Mouse (Mus musculus): ENCODE results near the gene Cnst.

Gene Cnst

DNA sequence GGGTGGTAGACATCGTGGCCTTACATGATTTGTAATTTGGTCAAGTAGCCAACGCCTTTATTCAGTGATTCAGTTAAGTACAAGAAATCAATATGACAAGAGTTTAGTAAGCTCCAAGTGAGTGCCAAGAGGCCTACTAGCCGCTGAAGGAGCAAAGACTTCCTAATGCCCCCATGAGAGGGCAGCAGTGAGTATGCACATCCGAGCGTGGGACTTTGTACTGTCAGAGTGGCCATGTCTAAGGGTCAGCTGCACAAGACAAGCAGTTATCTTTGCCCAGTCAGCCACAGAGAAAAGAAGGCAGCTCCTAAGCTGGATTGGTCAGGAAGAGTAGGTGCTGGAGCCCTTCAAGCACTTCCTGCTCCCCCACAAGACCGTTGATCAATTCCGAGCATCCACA, 46.8 kb downstream of the Cnst start:
- DNase-seq (ENCODE audit: low read depth), result peak; percentile 37

DNA sequence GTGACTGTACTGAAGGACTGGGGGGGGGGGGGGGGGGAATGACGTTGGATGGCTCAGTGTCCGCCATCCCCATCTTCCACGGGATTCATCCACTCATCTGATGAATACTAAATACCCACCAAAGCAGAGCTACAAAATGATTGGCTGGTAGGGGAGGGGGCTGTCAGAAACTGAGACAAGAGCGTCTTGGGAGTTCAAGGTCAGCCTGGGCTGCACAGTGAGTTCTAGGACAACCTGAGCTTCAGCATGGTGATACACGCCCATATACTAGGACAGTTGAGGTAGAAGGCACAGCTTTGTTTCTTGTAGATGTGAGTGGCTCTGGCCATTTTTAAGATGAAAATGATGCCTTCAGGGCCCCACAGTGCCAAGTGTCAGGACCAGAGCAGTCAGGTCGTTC, 52.2 kb downstream of the Cnst start:
- DNase-seq (ENCODE audit: low read depth), result no peak

DNA sequence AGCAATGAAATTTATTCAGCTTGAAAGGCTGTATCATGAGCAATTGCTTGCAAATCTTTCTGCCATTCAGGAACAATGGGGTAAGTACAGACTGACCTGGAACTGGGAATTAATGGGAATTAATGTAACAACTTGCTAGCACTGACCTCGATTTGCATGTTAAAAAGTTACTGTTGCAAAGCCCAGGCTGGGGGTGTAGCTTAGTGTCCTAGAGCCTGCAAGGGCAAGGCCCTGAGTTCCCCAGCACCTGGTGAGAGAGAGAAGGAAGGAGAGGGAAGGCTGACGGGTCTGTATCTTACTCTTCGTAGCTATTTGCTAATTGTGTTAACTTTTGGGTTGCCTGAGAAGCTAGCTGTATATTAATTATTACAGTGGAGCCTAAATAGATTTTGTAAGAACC, 58.4 kb downstream of the Cnst start:
- no peak for DNase-seq (ENCODE audit: low read depth)

DNA sequence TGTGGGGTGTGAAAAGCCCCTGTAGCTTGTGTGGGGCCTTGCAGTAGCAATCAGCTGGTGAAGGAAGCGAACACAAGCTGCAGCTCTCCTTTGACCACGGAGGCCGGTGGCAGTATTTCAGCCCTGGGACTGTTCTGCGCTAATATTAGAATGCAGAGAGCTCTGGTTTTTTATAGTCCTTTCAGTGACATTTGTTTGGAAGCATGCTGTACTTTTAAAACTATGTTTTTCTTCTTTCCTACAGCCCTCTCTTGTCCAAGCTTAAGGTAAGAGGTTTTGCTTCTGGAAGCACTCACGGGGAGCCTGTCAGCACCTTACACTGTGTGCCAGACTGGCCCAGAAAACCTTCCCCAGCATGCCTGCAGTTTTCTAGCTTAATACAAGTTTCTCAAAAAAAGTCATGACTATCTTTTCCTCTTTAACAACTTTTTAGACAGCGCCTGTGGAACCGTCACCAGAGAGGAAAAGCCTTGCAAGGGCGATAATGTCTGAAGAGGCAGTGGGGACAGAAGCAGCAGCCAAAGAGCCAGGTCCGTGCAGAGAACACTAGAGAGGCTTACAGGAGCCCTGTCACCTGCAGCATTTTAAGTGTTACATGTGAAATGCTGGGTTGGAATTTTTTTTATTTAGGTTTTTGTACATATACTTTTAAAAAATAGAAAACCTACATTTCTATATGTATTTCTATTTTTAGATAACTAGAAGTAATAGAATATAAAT, 60.0 kb downstream of the Cnst start:
- no peak for DNase-seq (ENCODE audit: low read depth)

DNA sequence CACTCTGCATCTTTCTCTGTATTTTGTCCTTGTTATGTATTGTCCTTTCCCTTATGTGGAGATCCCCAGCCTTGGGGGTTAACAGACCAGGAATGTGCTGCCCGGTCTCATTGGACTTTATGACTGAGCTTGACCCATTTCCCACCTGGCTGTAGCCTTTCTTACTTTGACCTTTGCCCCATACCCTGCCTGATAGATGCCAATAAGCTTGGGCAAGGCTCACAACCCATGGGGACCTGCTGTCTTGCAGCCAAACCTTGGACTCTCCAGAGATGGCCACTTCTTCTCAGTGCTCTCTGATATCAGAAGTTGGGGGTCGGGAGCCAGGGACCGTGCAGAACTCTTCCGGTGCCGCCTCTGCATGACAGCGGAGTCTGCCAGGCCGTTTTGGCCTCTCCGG, 62.4 kb downstream of the Cnst start:
- no peak for DNase-seq (ENCODE audit: low read depth)

DNA sequence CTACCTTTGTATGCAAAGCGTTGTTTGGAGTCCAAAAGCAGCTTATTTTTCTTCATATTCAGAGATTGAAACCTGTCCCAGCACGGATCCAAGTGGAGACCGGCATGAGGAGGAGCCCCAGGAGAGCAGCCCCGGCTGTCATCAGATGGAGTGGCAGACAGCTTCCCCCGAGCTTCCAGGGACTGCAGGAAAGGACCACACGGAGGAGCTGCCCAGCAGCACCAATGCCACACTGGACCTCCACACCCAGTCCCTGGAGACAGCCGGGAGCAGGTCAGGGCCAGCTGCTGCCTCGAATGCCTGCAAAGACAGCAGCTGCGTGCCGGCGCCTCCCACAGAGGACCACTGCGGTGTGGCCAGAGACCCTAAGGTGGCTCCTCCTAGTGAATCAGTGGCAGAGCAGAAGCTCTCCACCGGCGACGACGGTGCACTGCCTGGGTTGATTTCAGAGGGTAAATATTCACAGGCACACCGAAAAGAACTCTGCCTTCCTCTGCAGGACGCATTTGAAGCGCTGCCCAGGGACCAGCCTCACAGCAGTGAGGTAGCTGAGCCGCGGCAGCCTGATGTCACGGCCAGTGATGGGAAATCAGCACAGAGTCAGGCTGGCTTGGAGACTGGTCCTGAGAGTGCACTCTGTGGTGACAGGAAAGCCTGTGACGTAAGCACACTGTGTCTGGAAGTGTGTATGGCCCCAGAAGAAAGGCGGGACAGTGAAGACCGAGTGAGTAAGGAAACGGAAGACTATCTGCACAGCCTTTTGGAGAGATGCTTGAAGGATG, 63.7 kb downstream of the Cnst start:
- no peak for DNase-seq (ENCODE audit: low read depth)

DNA sequence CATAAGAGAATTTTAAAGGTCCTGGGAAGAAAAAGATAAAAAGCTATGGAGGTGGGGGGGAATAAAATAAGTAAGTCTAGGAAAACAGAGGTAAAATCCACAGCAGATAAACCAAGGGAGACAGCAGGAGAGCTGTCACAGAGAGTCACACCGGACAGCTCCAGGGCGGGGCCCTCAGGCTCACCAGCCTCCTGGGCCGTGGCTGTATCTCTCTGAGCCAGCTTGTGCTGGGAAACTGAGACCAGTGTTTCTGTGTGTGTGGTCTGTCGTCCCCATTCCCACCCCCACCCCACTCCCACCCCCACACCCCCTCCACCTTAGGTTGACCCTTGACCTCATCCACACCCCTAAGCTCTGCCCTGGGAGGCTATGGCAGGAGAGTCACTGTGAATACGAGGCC, 65.0 kb downstream of the Cnst start:
- no peak for DNase-seq (ENCODE audit: low read depth)

DNA sequence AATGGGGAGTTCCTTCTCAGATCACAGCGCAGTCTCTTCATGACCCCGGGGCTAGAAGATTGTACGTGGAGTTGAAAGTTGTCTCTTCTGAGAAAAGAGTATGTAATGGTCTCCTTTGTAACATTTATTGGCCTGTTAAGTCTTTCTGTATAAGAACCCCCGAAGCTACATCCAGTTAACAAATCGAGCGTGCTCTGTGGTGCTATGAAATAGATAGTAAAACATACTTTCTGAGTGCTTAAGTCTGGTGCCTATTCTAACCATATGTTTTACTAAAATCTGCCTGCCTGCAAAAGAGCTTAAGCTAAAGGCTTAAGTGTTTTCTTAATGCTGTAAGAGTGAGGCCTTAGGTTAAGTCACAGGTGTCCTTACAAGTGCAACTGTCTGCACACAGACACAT, 66.2 kb downstream of the Cnst start:
- DNase-seq (ENCODE audit: low read depth), result no peak

DNA sequence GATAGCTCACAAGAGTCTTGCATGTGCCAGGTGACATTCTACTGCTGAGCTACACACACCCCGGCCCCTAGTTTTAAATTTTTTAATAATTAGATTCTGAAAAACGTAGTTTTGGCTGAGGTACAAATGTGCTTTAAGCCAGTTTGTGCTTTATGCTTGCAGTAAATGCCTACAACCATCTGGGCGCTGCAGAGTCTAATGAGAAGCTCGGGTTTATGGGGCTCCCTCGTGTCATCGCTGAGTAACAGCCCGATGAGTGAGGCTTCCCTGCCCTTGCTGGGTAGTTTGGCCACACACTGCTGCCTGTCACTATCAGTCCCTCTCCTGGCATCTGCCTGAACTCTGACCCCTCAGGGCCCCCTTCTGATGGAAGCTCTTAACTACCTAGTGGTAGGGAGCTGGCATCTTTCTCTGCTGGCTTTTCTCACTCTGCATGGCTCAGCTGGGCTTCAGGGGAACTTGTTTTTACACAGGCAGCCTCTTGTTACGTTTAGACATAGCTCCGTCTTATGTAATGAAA, 66.9 kb downstream of the Cnst start:
- no peak for DNase-seq (ENCODE audit: low read depth)

DNA sequence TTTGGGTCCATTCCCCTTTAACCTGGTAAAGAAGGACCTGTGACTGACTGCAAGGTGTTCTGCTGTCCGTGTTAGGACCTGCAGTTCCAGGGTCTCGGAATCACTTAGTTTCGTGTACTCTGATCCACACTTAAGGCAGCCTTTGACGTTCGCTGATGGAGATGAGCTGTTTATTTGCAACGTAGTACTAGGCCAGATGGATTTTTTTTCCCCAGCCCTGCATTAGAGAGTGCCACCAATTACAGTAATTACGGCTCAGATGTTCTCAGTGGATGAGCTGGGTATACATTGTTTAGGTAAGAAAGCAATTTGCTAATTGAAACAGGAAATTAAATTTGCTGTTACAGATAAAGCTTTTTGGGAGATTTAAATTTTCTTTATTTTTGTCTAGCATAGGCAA, 71.3 kb downstream of the Cnst start:
- no peak for DNase-seq (ENCODE audit: low read depth)

DNA sequence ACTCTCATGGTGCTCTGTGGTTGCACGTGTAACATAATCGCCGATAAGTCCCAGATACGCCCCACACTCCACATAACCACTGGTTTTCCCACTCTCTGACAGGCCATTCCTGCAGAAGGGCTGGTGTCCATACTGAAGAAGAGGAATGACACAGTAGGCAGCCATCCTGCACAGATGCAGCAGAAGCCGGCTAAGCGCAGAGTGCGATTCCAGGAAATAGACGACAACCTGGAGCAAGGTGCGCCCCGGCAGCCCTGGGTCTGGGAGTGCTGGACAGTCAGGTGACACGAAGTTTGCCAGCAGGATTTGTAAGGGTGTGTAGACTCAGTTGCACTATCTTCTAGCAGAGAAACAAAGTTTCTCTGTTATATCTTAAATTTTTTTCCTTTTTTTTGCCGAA, 76.5 kb downstream of the Cnst start:
- DNase-seq (ENCODE audit: low read depth), result no peak

DNA sequence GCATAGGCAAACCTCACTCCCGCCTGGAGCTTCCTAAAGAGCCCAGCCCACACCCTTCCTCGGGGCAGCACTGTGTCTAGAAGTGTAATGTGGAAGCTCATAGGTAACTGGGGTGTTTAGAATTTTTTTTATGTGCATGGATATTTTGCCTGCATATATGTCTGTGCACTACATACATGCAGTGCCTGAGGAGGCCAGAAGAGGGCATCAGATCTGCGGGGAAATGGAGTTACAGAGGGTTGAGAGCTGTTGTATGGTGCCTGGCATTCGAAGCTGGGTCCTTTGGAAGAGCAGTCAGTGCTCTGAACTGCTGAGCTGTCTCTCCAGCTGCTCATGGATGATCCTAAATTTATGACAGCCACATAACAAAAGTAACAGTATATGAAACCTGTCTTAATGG, 77.5 kb downstream of the Cnst start:
- DNase-seq (ENCODE audit: low read depth), result peak; percentile 64

DNA sequence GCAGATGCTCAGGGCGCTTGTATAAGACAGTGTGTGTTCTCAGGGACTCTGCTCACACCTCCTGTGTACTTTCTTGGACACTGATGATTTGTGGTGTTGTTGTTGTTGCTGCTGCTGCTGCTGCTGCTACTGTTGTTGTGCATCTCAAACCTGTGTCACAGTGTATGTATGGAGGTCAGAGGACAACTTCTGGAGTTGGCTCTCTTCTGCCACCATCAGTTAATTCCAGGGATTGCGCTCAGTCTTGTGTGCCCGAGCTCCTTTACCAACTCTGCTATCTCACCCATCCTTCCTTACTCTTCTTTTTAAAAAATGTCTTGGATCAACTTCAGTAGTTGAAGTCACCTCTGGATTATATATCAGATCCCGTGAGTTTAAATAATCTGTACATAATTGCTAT, 78.2 kb downstream of the Cnst start:
- DNase-seq (ENCODE audit: low read depth), result peak; percentile 81

DNA sequence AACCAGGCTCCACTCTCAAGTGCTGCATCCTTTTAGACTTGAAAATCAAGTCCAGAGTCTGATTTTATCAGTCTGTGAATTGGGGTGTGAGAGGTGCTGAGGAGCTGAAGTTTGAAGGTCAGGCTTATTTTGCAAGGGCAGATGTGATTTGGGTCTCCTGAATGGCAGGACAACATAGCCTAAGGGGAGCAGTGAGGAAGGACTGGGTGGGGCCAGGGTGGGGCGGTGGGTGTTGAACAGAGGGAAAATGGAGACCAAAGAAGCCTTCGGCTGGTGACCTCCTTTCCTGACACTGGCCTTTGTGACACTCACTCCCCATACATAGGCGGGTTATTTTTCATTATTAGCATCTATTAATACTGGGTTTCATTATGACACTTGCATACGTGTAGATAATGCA, 81.7 kb downstream of the Cnst start:
- no peak for DNase-seq (ENCODE audit: low read depth)

DNA sequence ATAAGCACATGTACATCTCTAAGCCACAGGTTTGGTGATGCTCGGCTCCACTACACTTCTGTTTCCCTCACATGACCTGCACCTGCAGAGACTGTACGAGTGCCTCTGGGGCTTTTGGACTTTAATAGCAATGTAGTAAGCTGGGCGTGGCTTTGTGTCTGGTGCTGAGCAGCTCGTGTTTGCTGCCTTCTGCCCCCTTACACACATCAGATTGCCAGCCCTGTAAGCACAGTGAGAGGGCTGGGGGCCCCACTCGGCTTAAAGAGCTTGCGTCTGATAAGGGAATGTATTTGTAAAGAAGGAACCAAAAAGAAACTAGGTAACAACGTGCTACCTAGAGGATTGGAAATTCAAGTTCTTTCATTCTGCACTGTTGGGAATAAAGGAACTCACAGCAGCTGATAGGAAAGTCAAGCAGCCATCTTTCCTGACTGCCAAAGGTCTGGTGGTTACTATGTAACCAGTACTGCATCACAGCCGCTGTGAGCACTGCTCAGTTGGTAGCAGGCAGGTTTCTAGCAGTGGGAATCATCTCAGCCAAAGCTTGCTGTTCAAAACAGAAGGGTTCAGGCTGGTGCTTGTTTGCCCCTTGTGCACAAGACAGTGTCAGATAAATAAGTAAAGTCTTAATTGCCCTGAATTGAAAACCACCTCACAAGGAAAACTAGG, 82.4 kb downstream of the Cnst start:
- no peak for DNase-seq (ENCODE audit: low read depth)

DNA sequence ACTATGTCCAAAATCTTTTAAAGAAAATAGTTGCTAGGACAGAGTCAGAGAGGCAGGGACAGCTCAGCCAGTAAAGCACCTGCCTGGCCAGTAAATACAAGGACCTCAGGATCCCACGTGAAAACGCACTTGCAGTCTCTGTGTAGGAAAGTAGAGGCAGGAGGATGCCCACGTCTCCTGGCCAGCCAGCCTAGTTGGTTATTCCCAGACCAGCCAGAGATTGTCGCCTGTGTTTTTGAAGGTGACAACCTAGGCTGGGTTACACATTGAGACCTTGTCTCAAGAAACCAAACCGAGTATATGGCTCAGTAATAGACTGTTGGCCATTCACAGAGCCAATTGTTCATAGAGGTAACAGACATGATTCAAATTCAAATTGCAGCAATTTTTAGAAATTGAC, 83.1 kb downstream of the Cnst start:
- DNase-seq (ENCODE audit: low read depth), result no peak

DNA sequence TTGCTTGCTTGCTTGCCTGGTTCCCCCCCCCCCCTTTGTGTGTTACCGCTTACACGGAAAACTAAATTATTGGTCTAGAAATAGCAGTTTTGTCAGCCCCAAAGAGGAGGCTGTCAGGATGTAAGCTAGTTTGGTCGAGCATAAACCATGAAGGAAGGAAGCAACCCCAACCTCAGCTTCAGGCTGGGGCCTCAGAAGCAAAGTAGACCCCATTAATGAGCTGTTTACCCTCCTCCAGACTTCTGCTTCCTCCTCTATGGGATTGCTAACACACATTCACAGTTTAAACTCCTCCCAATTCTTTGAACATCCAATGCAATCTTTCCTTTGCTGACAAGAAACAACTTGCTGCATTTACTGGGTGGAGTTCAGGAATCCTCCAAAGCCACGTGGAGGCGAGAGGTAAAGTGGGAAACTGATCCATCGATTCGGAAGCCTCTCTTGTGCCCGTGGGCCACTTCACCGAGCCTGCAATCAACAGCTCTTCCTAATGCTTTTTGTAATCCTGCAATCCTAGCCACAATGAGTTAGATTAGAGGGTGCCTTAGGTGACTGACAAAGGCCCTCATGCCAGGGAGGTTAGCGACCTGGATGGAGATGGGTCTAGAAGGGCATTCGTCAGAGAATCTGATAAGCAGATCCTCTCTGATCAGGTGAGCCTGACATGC, 86.7 kb downstream of the Cnst start:
- no peak for DNase-seq (ENCODE audit: low read depth)

DNA sequence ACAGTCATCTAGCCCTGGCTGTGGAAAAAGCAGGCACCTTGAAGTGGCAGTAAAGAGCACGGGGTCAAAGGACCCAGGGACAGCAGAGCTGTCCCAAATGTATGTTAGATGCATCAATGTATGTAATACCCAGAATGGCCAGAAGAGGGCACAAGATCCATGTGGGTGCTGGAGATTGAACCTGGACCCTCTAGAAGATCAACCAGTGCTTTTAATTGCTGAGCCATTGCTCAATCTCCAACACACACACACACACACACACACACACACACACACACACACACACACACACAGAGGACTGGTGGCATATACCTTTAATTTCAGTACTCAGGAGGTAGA, 87.2 kb downstream of the Cnst start:
- DNase-seq (ENCODE audit: low read depth), result peak; percentile 66

DNA sequence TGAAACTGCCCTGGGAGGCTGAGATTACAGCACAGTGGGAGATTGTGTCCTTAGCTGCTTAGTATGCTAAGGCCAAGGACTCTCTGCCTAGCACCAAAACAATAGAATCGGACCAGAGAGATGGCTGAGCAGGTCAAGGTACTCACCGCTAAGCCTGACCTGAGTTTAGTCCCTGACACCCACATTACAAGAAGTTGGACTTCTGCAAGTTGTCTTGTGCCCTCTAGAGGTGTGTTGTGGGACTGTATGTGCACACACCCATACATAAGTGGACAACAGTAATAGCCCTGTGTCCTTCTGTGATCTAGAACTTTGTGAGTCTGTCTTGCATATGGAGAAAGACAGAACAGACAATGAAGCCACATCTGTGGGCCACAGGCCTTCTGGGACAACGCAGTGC, 88.0 kb downstream of the Cnst start:
- no peak for DNase-seq (ENCODE audit: low read depth)

DNA sequence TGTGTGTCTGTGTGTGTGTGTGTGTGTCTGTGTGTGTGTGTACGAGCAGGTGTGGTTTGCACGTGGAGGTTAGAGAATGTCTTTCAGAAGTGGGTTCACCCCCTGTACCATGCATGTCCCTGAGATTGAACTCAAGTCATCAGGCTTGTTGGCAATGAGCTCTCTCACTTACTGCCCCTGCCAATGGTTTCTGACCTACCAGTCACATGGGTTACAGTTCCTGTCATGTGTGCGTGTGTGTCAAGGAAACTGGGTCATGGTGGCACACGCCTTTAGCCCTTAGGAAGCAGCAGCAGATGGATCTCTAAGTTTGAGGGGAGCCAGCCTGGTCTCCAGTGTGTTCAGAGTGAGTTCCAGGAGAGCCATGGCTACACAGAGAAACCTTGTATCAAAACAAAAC, 96.6 kb downstream of the Cnst start:
- no peak for DNase-seq (ENCODE audit: low read depth)

DNA sequence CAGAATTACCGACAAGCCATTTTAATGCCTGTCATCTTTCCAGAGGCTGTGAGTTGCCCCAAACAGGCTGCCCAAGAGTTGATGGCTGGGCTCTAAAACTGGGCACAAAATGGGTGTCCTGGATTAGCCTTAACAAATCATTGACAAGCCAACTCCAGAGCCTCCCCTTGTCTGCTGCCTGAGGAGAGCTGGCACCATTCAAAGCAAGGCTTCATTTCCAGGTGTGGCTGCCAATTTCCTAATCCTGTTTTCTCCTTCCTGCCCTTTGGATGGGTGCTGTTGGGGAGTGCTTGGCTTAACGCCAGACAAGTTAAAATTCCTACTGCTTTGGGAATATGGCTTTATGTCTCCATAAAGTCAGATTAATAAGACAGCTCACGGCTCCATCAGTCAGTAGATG, 98.0 kb downstream of the Cnst start:
- DNase-seq (ENCODE audit: low read depth), result no peak

DNA sequence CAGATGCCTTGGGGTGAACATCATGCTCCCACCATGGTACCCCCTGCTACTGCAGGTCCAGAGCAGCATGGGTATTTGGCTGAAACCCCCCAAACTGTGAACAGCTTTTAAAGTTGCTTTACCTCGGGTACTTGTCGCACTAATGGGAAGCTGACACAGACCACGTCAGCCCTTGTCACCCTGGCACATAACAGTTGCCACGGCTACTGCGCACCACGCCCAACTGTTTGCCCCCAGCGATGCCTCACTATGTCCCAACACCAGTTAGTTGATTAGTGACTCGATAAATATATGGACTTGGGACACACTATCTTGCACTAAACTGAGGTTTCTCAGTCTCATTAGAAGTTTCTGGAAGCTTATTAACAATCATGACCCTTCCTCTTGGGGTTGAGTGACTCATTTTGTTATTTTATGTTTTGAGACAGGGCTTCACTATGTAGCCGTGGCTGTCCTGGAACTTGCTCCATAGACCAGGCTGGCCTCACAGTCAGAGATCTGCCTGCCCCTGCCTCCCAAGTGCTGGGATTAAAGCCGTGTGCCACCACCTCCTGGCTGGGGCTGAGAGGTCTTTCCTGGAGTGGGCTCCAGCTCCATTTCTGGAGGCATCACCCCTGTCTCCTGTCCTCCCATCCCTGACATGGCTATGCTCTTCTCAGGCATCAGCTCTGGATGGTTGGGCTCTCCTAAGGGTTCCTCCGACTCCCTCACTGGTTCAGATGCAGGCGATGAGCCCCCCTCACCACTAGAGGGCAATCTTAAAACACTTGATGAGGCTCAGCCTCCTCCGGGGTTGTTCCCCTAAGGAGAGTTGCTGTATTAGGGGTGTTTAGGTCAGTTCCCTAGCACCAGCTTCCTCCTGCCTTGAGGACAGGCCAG, 99.2 kb downstream of the Cnst start:
- peak; percentile 80 for DNase-seq (ENCODE audit: low read depth)

All from naive thymus-derived CD4-positive, alpha-beta T cell, adult 2 months (primary cell).